Mouse (Mus musculus) CH12.LX (cell line): ENCODE measurements around the gene Saal1. TPM values are rescaled to one million over a fixed set of nuclear protein-coding genes. Genes with fewer than 3 reads are reported as not detected.

ENCODE experiments used
- DNase-seq: peaks from one replicate; pipeline ENCODE4 v3.0.0-alpha.2; 2013; ENCODE audit errors: extremely low read depth
- H3K27ac ChIP-seq: 2 replicates; pipeline ENCODE4 v1.5.1; 2012; ENCODE audit warnings: low read depth, mild to moderate bottlenecking, control low read depth, moderate library complexity; ENCODE audit not compliant: insufficient read depth
- H3K27me3 ChIP-seq: replicated peaks from 2 replicates; pipeline ENCODE3; 2012; ENCODE audit warnings: inconsistent platforms
- H3K36me3 ChIP-seq, 2 experiments: replicated peaks in 1 of 2; 2 replicates each; pipeline versions ENCODE3 to v1.6.1; 2012; ENCODE audit warnings: inconsistent platforms in 1 of 2, low read length in 1 of 2, mild to moderate bottlenecking in 1 of 2, mixed read lengths in 1 of 2, moderate library complexity in 1 of 2; ENCODE audit not compliant: control insufficient read depth in 1 of 2, insufficient read depth in 1 of 2
- H3K4me1 ChIP-seq, 2 experiments: 2 replicates each; pipeline ENCODE4 v1.6.1; 2012; ENCODE audit warnings: inconsistent platforms in 1 of 2, moderate library complexity in 1 of 2; ENCODE audit not compliant: insufficient read depth in 2 of 2, control insufficient read depth in 1 of 2
- H3K4me2 ChIP-seq: 2 replicates; pipeline ENCODE4 v1.6.1; 2012; ENCODE audit warnings: low read depth, mild to moderate bottlenecking, control low read depth; ENCODE audit not compliant: poor library complexity, insufficient read depth, severe bottlenecking
- H3K4me3 ChIP-seq, 3 experiments: fragments of 150-350 bp in 1 of 3; sonication (generic) in 1 of 3; replicated peaks in 1 of 3; 2 replicates each; pipeline versions ENCODE3 to v1.5.1; 2011 to 2012; ENCODE audit warnings: low read depth in 2 of 3, low read length in 2 of 3, mild to moderate bottlenecking in 2 of 3, moderate library complexity in 2 of 3, control low read depth in 1 of 3, improper control_type of control experiment in 1 of 3, inconsistent platforms in 1 of 3, mixed read lengths in 1 of 3; ENCODE audit not compliant: poor library complexity in 1 of 3
- H3K79me2 ChIP-seq: replicated peaks from 2 replicates; pipeline ENCODE4 v1.6.1; 2012; ENCODE audit warnings: mild to moderate bottlenecking, moderate library complexity; ENCODE audit not compliant: control insufficient read depth, poor library complexity, insufficient read depth, severe bottlenecking; ENCODE audit errors: extremely low read depth
- H3K9ac ChIP-seq: 2 replicates; pipeline ENCODE4 v1.6.1; 2012; ENCODE audit warnings: low read depth, mild to moderate bottlenecking, control low read depth, moderate library complexity; ENCODE audit not compliant: insufficient read depth
- H3K9me3 ChIP-seq: replicated peaks from 2 replicates; pipeline ENCODE3; 2012; ENCODE audit warnings: low read length, inconsistent platforms, mixed read lengths
- BHLHE40 ChIP-seq: IDR thresholded peaks from 2 replicates; pipeline ENCODE4 v1.6.1; 2011; ENCODE audit warnings: mild to moderate bottlenecking, low read depth, low read length, improper control_type of control experiment
- CHD2 ChIP-seq: IDR thresholded peaks from 2 replicates; pipeline ENCODE4 v1.6.1; 2011; ENCODE audit warnings: low read length, improper control_type of control experiment
- GABPA ChIP-seq: IDR thresholded peaks from 2 replicates; pipeline ENCODE4 v1.6.1; 2012; ENCODE audit warnings: low read depth, low read length, improper control_type of control experiment, inconsistent platforms; ENCODE audit not compliant: insufficient replicate concordance
- IRF4 ChIP-seq: IDR thresholded peaks from 2 replicates; pipeline ENCODE4 v1.6.1; 2014; ENCODE audit warnings: low read depth, mild to moderate bottlenecking, inconsistent platforms, low read length, improper control_type of control experiment
- MAFK ChIP-seq: IDR thresholded peaks from 2 replicates; pipeline ENCODE4 v1.6.1; 2011; ENCODE audit warnings: low read length, improper control_type of control experiment; ENCODE audit not compliant: insufficient replicate concordance
- MAX ChIP-seq: IDR thresholded peaks from 2 replicates; pipeline ENCODE4 v1.6.1; 2011; ENCODE audit warnings: low read length, improper control_type of control experiment
- PAX5 ChIP-seq: IDR thresholded peaks from 2 replicates; pipeline ENCODE4 v1.6.1; 2012; ENCODE audit warnings: low read length, inconsistent platforms, mixed read lengths
- POLR2AphosphoS2 ChIP-seq: IDR thresholded peaks from 2 replicates; pipeline ENCODE4 v1.6.1; 2011; ENCODE audit warnings: low read depth, low read length, improper control_type of control experiment
- RCOR1 ChIP-seq: conservative IDR thresholded peaks from 2 replicates; pipeline ENCODE4 v1.6.1; 2012; ENCODE audit warnings: low read depth, mild to moderate bottlenecking, inconsistent platforms, low read length, improper control_type of control experiment
- SIN3A ChIP-seq: IDR thresholded peaks from 2 replicates; pipeline ENCODE4 v1.6.1; 2012; ENCODE audit warnings: low read length, improper control_type of control experiment, inconsistent platforms
- TBP ChIP-seq: conservative IDR thresholded peaks from 2 replicates; pipeline ENCODE4 v1.6.1; 2011; ENCODE audit warnings: low read depth, low read length, improper control_type of control experiment
- UBTF ChIP-seq: IDR thresholded peaks from 2 replicates; pipeline ENCODE4 v1.6.1; 2012; ENCODE audit warnings: low read depth, mild to moderate bottlenecking, inconsistent platforms, low read length, improper control_type of control experiment, moderate library complexity
- ZKSCAN1 ChIP-seq: IDR thresholded peaks from 2 replicates; pipeline ENCODE4 v1.6.1; 2012; ENCODE audit warnings: low read depth, inconsistent platforms, low read length, improper control_type of control experiment, borderline replicate concordance
- ZNF384 ChIP-seq: IDR thresholded peaks from 2 replicates; pipeline ENCODE4 v1.6.1; 2012; ENCODE audit warnings: low read depth, low read length, improper control_type of control experiment, inconsistent platforms
- dilution Hi-C: fragments of 300-500 bp; cut with MboI; formaldehyde crosslinking; loops from 2 replicates; pipeline ENCODE4 v1.14.3; 2020; ENCODE audit warnings: low sequenced_read_pairs; ENCODE audit not compliant: extremely low pct_unique_long_range_greater_than_20kb, extremely low pct_ligation_motif_present
- in situ Hi-C: fragments of 300-500 bp; cut with MboI; formaldehyde crosslinking; loops from 3 replicates; pipeline ENCODE4 v1.14.3; 2019; ENCODE audit warnings: low sequenced_read_pairs, low pct_ligation_motif_present, low pct_unique_long_range_greater_than_20kb, mixed read lengths
- polyA plus RNA-seq: library from polyadenylated mRNA; unstranded; fragments of >175 nt; gene quantifications from 2 replicates; pipeline ENCODE4 v1.2.1, GENCODE M21; 2012; ENCODE audit warnings: low read depth; ENCODE audit not compliant: insufficient read length
- total RNA-seq, 2 experiments: library from RNA; depleted of rRNA; stranded (reverse); fragments of 300-350 nt in 1 of 2; fragments of >200 nt in 1 of 2; gene quantifications; 2 replicates each; pipeline ENCODE4 v1.2.3; 2012 to 2014

Gene Saal1
- total and polyA plus RNA-seq, 3 experiments, result 15.2 to 24.5 (median 16.6) TPM

DNA sequence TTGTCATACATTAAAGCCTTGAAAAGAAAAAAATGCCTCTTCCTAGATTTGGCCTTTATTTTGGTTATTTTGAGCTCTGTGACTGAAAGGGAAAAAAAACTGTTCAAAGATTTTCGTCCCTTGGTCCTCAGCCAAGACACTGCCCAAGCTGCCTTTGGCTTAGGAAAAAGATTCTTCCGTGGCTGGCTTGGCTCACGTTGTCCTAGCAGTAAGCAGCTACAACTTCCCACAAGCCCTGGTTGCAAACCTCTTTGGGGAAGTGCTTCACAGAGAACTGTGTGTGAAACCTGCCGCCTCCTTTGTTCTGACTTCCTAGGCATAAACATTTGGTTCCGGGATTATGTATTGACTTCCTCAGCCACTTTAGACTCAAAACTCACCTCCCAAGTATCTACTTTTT, 6.4 kb upstream of the Saal1 start:
- DNase-seq, result no peak
- Histone ChIP-seq H3K4me2 (no peak overlapping the region), H3K36me3 (no peaks in the 10 kb centered on the region), H3K9me3 (no peaks in the 10 kb centered on the region), H3K27me3 (no peaks in the 10 kb centered on the region), H3K79me2 (no peaks in the 10 kb centered on the region), H3K4me3 (no peak overlapping the region), H3K9ac (no peak overlapping the region), H3K4me1 (peaks cover 8 to 28% of the 10 kb centered on the region in 2 experiments; a peak in 3 of 4 replicates), H3K27ac (no peak overlapping the region)
- TF ChIP-seq IRF4, result no peak
- no peak for TF ChIP-seq BHLHE40
- TF ChIP-seq SIN3A, result no peak
- TF ChIP-seq TBP, result no peak
- TF ChIP-seq MAX, result no peak
- TF ChIP-seq CHD2, result no peak
- no peak for TF ChIP-seq POLR2AphosphoS2
- dilution Hi-C loops, result no loop called here
- in situ Hi-C loops, result no loop called here

DNA sequence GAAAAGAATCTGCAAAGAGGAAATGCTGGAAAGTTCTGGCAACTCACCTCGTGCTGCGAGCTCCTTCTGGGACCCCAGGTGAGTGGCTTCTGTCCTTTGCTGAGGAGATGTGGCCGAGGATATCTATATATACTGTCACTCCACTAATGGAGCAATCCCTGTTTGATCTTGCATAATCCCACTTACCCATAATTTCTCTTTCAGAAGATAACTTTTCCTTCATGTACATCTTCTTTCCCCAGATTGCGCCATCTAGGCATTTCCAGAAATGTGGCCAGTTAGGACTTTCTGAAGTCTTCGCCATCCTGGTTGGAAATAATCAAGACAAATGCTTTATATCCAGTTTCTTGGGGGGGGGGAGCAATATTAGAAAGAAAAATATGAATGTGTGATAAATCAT, 5.1 kb upstream of the Saal1 start, which contains the start of gene Saa3:
Saa3 (minus strand) TSS at position 101 of the 400 bp plus-strand sequence.
- Histone ChIP-seq H3K27me3 (no peaks in the 10 kb centered on the region), H3K4me2 (peak within 1 kb of the TSS; percentile 66; the same call in 1 of the 2 replicates), H3K27ac (no peak within 1 kb of the TSS), H3K9ac (no peak within 1 kb of the TSS), H3K4me3 (no peak within 1 kb of the TSS), H3K36me3 (no peaks in the 10 kb centered on the region), H3K79me2 (no peaks in the 10 kb centered on the region), H3K4me1 (peaks cover 3 to 32% of the 10 kb centered on the region in 2 experiments; a peak in 3 of 4 replicates), H3K9me3 (no peaks in the 10 kb centered on the region)
- dilution Hi-C loops (no loop called here), in situ Hi-C loops (no loop called here)
- TF ChIP-seq IRF4, result no peak
- no peak for TF ChIP-seq CHD2
- no peak for TF ChIP-seq ZNF384
- no peak for TF ChIP-seq PAX5
- TF ChIP-seq UBTF, result no peak
- TF ChIP-seq RCOR1, result no peak
- TF ChIP-seq MAFK, result no peak
- TF ChIP-seq ZKSCAN1, result no peak
- TF ChIP-seq GABPA, result no peak
- no peak for DNase-seq
